Mouse (Mus musculus) CH12.LX (cell line): ENCODE measurements around the gene Rab20. TPM values are rescaled to one million over a fixed set of nuclear protein-coding genes. Genes with fewer than 3 reads are reported as not detected.
A peak's percentile ranks its signal among the peaks of the same experiment; 100 is the strongest.

Experiments used
- DNase-seq: peaks from one replicate; pipeline ENCODE4 v3.0.0-alpha.2; 2013; ENCODE audit errors: extremely low read depth
- H3K27ac ChIP-seq: 2 replicates; pipeline ENCODE4 v1.5.1; 2012; ENCODE audit warnings: low read depth, mild to moderate bottlenecking, control low read depth, moderate library complexity; ENCODE audit not compliant: insufficient read depth
- H3K27me3 ChIP-seq: replicated peaks from 2 replicates; pipeline ENCODE3; 2012; ENCODE audit warnings: inconsistent platforms
- H3K36me3 ChIP-seq, 2 experiments: replicated peaks in 1 of 2; 2 replicates each; pipeline versions ENCODE3 to v1.6.1; 2012; ENCODE audit warnings: inconsistent platforms in 1 of 2, low read length in 1 of 2, mild to moderate bottlenecking in 1 of 2, mixed read lengths in 1 of 2, moderate library complexity in 1 of 2; ENCODE audit not compliant: control insufficient read depth in 1 of 2, insufficient read depth in 1 of 2
- H3K4me1 ChIP-seq, 2 experiments: 2 replicates each; pipeline ENCODE4 v1.6.1; 2012; ENCODE audit warnings: inconsistent platforms in 1 of 2, moderate library complexity in 1 of 2; ENCODE audit not compliant: insufficient read depth in 2 of 2, control insufficient read depth in 1 of 2
- H3K4me2 ChIP-seq: 2 replicates; pipeline ENCODE4 v1.6.1; 2012; ENCODE audit warnings: low read depth, mild to moderate bottlenecking, control low read depth; ENCODE audit not compliant: poor library complexity, insufficient read depth, severe bottlenecking
- H3K4me3 ChIP-seq, 3 experiments: fragments of 150-350 bp in 1 of 3; sonication (generic) in 1 of 3; replicated peaks in 1 of 3; 2 replicates each; pipeline versions ENCODE3 to v1.5.1; 2011 to 2012; ENCODE audit warnings: low read depth in 2 of 3, low read length in 2 of 3, mild to moderate bottlenecking in 2 of 3, moderate library complexity in 2 of 3, control low read depth in 1 of 3, improper control_type of control experiment in 1 of 3, inconsistent platforms in 1 of 3, mixed read lengths in 1 of 3; ENCODE audit not compliant: poor library complexity in 1 of 3
- H3K79me2 ChIP-seq: replicated peaks from 2 replicates; pipeline ENCODE4 v1.6.1; 2012; ENCODE audit warnings: mild to moderate bottlenecking, moderate library complexity; ENCODE audit not compliant: control insufficient read depth, poor library complexity, insufficient read depth, severe bottlenecking; ENCODE audit errors: extremely low read depth
- H3K9ac ChIP-seq: 2 replicates; pipeline ENCODE4 v1.6.1; 2012; ENCODE audit warnings: low read depth, mild to moderate bottlenecking, control low read depth, moderate library complexity; ENCODE audit not compliant: insufficient read depth
- H3K9me3 ChIP-seq: replicated peaks from 2 replicates; pipeline ENCODE3; 2012; ENCODE audit warnings: low read length, inconsistent platforms, mixed read lengths
- BHLHE40 ChIP-seq: IDR thresholded peaks from 2 replicates; pipeline ENCODE4 v1.6.1; 2011; ENCODE audit warnings: mild to moderate bottlenecking, low read depth, low read length, improper control_type of control experiment
- CHD1 ChIP-seq: IDR thresholded peaks from 2 replicates; pipeline ENCODE4 v1.6.1; 2012; ENCODE audit warnings: low read depth, low read length, improper control_type of control experiment, inconsistent platforms
- ELF1 ChIP-seq: IDR thresholded peaks from 2 replicates; pipeline ENCODE4 v1.6.1; 2014; ENCODE audit warnings: low read depth, mild to moderate bottlenecking, inconsistent platforms, low read length, improper control_type of control experiment
- ETS1 ChIP-seq: conservative IDR thresholded peaks from 2 replicates; pipeline ENCODE4 v1.6.1; 2012; ENCODE audit warnings: low read depth, mild to moderate bottlenecking, inconsistent platforms, low read length, improper control_type of control experiment, moderate library complexity
- KAT2A ChIP-seq: IDR thresholded peaks from 2 replicates; pipeline ENCODE4 v1.6.1; 2012; ENCODE audit warnings: low read length, improper control_type of control experiment, inconsistent platforms; ENCODE audit not compliant: insufficient replicate concordance
- MEF2A ChIP-seq: IDR thresholded peaks from 2 replicates; pipeline ENCODE4 v1.6.1; 2014; ENCODE audit warnings: low read depth, mild to moderate bottlenecking, inconsistent platforms, low read length, improper control_type of control experiment, borderline replicate concordance
- NELFE ChIP-seq: IDR thresholded peaks from 2 replicates; pipeline ENCODE4 v1.6.1; 2011; ENCODE audit warnings: low read depth, low read length, improper control_type of control experiment
- POLR2AphosphoS2 ChIP-seq: IDR thresholded peaks from 2 replicates; pipeline ENCODE4 v1.6.1; 2011; ENCODE audit warnings: low read depth, low read length, improper control_type of control experiment
- SIN3A ChIP-seq: IDR thresholded peaks from 2 replicates; pipeline ENCODE4 v1.6.1; 2012; ENCODE audit warnings: low read length, improper control_type of control experiment, inconsistent platforms
- SMC3 ChIP-seq: IDR thresholded peaks from 2 replicates; pipeline ENCODE4 v1.6.1; 2011; ENCODE audit warnings: low read depth, low read length, improper control_type of control experiment
- TBP ChIP-seq: conservative IDR thresholded peaks from 2 replicates; pipeline ENCODE4 v1.6.1; 2011; ENCODE audit warnings: low read depth, low read length, improper control_type of control experiment
- TCF12 ChIP-seq: IDR thresholded peaks from 2 replicates; pipeline ENCODE4 v1.6.1; 2014; ENCODE audit warnings: low read depth, mild to moderate bottlenecking, inconsistent platforms, low read length, improper control_type of control experiment
- UBTF ChIP-seq: IDR thresholded peaks from 2 replicates; pipeline ENCODE4 v1.6.1; 2012; ENCODE audit warnings: low read depth, mild to moderate bottlenecking, inconsistent platforms, low read length, improper control_type of control experiment, moderate library complexity
- USF1 ChIP-seq: IDR thresholded peaks from 2 replicates; pipeline ENCODE4 v1.6.1; 2014; ENCODE audit warnings: low read depth, mild to moderate bottlenecking, inconsistent platforms, low read length, improper control_type of control experiment
- USF2 ChIP-seq: conservative IDR thresholded peaks from 2 replicates; pipeline ENCODE4 v1.6.1; 2011; ENCODE audit warnings: low read depth, low read length, improper control_type of control experiment
- ZKSCAN1 ChIP-seq: IDR thresholded peaks from 2 replicates; pipeline ENCODE4 v1.6.1; 2012; ENCODE audit warnings: low read depth, inconsistent platforms, low read length, improper control_type of control experiment, borderline replicate concordance
- ZNF384 ChIP-seq: IDR thresholded peaks from 2 replicates; pipeline ENCODE4 v1.6.1; 2012; ENCODE audit warnings: low read depth, low read length, improper control_type of control experiment, inconsistent platforms
- dilution Hi-C: fragments of 300-500 bp; cut with MboI; formaldehyde crosslinking; loops from 2 replicates; pipeline ENCODE4 v1.14.3; 2020; ENCODE audit warnings: low sequenced_read_pairs; ENCODE audit not compliant: extremely low pct_unique_long_range_greater_than_20kb, extremely low pct_ligation_motif_present
- in situ Hi-C: fragments of 300-500 bp; cut with MboI; formaldehyde crosslinking; loops from 3 replicates; pipeline ENCODE4 v1.14.3; 2019; ENCODE audit warnings: low sequenced_read_pairs, low pct_ligation_motif_present, low pct_unique_long_range_greater_than_20kb, mixed read lengths
- polyA plus RNA-seq: library from polyadenylated mRNA; unstranded; fragments of >175 nt; gene quantifications from 2 replicates; pipeline ENCODE4 v1.2.1, GENCODE M21; 2012; ENCODE audit warnings: low read depth; ENCODE audit not compliant: insufficient read length
- total RNA-seq, 2 experiments: library from RNA; depleted of rRNA; stranded (reverse); fragments of 300-350 nt in 1 of 2; fragments of >200 nt in 1 of 2; gene quantifications; 2 replicates each; pipeline ENCODE4 v1.2.3; 2012 to 2014

Gene Rab20
- total and polyA plus RNA-seq, 3 experiments = 12.8 to 22.8 (median 18.2) TPM

GRCm38 (mm10) chr8:11476338-11477177 is 2.0 kb downstream of the Rab20 start:
- dilution Hi-C loops (no loop called here), in situ Hi-C loops (no loop called here)
- Histone ChIP-seq H3K9me3 (no peaks in the 10 kb centered on the region), H3K4me3 (peak overlapping the region; percentile 68 to 80 (median 71)), H3K4me1 (peaks cover 16 to 31% of the 10 kb centered on the region in 2 experiments), H3K27ac (peak overlapping the region; percentile 15; the same call in 1 of the 2 replicates), H3K4me2 (peak overlapping the region; percentile 89), H3K9ac (peak overlapping the region; percentile 76; the same call in 1 of the 2 replicates), H3K27me3 (peaks cover 29% of the 10 kb centered on the region), H3K36me3 (peaks cover 0 to 10% of the 10 kb centered on the region in 2 experiments), H3K79me2 (peaks cover 15% of the 10 kb centered on the region; the same call in 1 of the 2 replicates)
- no peak for TF ChIP-seq ZKSCAN1
- no peak for TF ChIP-seq ZNF384
- TF ChIP-seq TCF12 = peak; percentile 51
- TF ChIP-seq MEF2A = no peak
- no peak for TF ChIP-seq BHLHE40
- TF ChIP-seq CHD1 = no peak
- no peak for TF ChIP-seq TBP
- no peak for TF ChIP-seq POLR2AphosphoS2
- no peak for DNase-seq

DNA sequence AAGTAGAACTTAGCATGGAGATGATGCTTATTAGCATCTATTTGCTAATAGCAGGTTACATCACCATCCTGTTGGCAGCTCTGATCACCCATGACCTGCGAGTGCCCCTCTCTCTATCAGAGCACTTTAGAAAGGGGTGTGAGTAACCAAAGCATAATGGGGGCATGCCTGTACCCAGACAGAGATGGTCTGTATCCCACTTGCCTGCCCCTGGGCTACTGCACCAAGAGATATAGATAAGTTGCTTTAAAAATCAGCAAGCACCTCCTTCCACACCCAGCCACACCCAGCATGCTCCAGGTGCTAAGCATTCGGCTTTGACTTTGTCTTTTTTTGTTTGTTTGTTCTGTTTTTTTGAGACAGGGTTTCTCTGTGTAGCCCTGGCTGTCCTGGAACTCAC is 2.6 kb downstream of the Rab20 start:
- H3K27ac ChIP-seq = no peak overlapping the region
- H3K36me3 ChIP-seq = peaks cover 0 to 14% of the 10 kb centered on the region in 2 experiments
- no peak overlapping the region for H3K4me3 ChIP-seq
- H3K27me3 ChIP-seq = peaks cover 26% of the 10 kb centered on the region
- H3K4me2 ChIP-seq = peak overlapping the region; percentile 89; the same call in 1 of the 2 replicates
- no peaks in the 10 kb centered on the region for H3K9me3 ChIP-seq
- H3K4me1 ChIP-seq = peaks cover 18 to 31% of the 10 kb centered on the region in 2 experiments
- TF ChIP-seq NELFE (no peak), KAT2A (no peak), SMC3 (no peak), MEF2A (no peak), USF2 (no peak), ELF1 (no peak), UBTF (no peak), USF1 (no peak), ETS1 (no peak), SIN3A (no peak), TCF12 (no peak)
- no peak for DNase-seq
- dilution Hi-C loops (no loop called here), in situ Hi-C loops (no loop called here)
- H3K79me2 ChIP-seq = peaks cover 15% of the 10 kb centered on the region; the same call in 1 of the 2 replicates
- H3K9ac ChIP-seq = no peak overlapping the region
